Mouse (Mus musculus) naive thymus-derived CD4-positive, alpha-beta T cell, adult 2 months (primary cell): ENCODE data around the gene Cdt1.
A peak's percentile ranks its signal among the peaks of the same experiment; 100 is the strongest.

Experiments used
- DNase-seq: peaks from one replicate; pipeline ENCODE4 v3.0.0-alpha.2; 2011; ENCODE audit warnings: low read depth

Cdt1 gene

DNA sequence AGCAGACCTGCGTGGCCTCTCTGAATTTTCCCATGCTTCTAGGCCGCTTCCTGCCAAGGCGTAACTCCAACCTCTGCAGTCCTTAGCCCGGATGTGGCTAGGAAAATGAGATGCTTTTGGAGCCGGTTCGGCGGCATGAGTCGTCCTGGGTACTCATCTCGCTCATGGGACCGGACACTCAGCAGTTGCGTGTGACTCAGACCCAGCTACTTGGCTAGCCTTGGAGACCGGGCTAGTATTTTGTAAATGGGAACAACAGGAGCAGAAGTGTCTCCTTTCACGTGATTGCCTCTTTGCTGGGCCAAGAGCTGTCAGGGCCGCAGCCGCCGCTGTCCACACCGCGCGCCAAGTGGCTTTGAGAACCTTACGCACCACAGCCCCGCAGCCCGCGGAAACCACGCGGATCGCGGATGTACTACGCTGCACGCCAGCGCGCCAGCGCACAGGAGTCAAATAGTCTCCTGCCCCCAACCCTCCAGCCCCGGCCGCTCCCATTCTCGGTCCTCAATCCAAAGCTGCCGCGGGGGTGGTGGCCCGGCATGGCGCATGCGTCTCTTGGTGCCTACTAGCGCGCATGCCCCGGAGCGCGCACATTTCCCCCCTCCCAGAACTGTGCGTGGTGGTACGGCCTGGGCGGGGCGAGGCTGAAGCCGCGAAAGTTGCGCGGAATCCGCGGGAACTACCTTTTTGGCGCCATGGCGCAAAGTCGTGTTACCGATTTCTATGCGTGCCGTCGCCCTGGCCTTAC is at the start of gene Cdt1:
TSS of gene Cdt1 (plus strand) at position 655 of the 748 bp plus-strand sequence.
- DNase-seq = peak; percentile 97

DNA sequence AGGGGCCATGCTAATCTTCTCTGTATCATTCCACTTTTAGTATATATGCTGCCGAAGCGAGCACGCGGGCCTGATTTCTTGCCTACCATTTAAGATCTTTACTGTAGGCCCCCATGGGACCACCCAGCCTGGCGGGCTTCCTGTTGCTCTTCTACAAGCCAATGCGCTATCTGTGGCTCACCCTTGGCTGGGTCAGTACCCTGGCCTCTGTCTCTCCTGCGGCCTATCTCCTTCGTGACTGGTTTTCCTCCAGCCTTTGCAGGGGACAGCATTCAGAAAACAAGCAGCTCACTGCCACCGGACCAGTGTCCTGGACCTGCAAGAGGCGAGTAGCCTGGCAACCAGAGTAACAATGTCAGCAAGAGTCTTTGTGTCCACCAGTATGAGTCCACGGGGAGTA is 47.2 kb upstream of the Cdt1 start:
- no peak for DNase-seq

DNA sequence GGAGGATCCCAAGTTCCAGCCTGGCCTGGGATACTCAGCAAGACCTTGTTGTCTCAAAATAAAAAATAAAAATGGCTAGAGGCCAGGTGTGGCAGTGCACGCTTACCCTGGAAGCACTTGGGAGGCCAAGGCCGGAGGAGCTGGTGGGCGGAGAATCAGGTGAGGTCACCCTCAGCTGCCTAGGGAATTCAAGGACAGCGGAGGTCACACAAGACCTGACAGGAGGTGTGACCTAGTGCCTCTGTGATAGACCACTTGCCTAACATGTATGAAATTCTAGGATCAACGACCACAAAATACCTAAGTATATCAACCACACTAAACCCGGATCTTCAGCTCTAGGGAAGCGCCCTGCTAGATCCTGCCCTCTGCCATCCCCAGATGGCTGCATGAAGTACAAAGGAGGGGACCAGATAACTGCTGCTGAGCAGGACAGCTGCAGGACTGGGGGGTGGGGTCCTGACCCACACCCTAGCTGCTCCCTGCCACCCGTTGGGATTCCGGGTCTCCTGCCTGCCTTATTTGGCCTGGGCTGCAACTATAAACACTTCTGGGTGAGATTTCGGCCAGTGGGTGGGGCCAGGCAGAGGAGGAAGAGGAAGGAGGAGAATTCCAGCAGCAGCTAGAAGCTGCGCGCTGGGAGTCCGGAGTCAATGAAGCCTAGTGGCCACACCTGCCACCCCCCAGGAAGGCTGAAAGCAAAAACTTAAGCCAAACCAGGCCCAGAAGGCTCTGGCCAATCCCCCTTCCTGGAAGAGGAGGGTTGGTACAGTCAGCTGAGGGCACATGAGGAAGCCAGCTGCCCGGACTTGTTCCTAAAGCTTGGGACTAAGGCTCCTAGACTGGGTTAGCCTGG is 44.8 kb upstream of the Cdt1 start:
- DNase-seq = no peak

DNA sequence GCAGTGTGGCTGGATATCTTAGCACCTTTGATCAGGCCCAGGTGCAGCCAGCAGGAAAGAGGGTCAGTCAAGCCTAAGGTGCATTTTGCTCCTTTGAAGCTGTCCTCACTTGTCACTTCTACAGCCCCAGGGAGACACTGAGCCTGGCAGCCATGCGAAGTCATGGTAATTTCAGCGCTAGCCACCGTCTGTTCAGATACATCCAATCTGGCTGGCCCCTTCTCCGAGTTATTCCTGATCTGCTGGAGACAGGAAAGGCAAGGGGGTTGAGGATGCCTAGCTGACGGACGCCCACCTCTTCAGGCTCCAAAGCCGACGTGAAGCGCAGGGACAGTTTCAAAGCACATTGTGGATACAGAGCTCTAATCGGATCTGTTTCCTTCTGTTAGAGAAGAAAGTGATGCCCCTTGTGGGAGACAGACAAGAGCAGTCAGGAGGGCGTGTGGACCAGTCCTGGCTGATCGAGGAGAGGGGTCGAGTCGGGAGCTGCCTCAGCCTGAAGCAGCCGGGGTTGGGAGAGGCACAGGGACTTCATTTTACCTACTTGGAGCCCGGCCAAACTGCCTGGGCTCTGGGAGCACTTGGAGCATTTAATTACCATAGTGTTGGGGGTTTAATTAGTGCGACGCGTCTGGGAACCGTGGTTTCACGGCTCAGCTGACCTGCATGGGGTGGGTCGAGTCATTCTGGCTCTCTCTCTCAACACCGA is 44.0 kb upstream of the Cdt1 start:
- no peak for DNase-seq

DNA sequence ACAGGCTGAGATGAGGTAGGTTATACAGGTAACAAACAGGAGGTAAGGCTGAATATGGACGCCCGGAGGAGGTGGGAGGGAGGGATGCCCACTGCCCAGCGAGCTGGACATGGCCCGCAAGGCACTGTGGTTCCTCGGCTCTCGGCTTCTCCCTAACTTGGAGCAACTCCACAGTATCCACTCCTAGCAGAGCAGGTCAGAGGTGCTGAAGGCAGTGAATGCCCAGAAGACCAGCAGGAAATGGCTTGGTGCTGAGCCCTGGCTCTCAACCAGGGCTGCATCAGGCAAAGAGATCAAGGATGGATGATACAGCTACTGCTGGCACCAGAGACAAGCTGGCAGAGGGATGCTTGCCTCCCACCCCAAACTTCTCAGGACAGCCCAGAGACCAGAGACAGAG is 43.3 kb upstream of the Cdt1 start:
- no peak for DNase-seq

DNA sequence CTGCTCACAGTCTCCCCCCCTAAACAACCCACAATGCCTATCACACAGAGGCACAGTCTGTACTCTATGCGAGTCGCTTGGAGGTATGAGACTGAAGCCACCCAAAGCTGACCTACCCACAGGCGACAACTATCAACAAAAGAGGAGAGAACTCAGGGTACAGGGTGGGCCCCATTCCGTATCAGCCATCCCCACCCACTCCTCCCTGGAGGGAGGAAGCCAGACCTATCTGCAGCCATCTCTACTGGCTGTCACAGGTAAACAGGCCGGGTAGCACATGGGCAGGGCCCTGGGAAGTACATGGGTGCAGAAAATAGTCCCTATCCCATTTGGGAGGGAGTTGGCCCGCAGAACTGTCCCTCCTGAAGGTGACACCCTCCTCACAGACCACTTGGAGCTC is 42.8 kb upstream of the Cdt1 start:
- DNase-seq = no peak

DNA sequence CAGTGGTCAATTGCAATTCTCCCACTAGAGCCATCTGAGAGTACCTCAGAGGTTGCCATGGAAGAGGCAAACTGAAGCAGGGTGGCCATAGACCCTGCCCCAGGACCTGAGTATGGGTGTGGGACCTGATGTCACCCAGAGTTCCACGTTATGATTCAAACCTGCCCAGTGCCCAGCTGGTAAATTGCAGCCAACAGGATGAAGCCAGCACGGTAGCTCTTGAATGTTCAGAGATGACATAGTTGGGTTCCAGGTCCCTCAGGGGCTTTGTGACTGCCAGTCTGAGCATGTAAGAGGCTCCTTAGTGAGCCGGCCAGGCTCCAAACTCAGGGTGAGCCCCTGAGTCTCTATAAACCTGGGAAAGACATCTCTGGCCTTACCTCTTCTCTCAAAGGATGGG is 41.7 kb upstream of the Cdt1 start:
- no peak for DNase-seq

DNA sequence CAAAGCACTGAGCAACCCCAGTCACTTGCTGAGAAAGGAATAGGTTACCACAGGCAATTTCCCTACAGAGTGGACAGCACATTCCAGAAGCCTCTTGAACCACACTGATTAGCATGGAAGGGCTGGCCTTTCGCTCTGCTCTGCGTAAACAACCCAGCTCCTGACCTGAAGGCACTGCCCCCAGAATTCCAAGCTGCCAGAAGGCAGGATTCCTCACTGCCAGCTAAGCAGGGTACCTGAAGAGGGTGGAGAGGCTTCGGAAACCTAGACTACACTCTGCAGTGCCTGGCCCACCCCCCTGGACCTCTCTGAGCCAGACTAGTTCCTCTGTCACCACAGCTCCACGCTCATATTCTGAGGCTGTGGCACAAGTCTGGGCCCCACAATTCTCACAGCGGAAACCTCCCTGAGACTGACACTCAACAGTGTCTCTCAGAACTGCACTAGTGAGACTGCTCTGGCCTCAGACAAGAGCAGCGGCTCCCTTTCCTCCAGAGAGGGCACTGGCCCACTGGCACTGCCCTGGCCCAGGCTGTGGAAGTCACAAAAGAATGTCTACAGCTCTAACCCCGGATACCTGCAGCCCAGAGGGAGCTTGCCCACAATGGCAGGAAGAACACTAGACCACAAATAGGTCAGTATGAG is 41.2 kb upstream of the Cdt1 start:
- no peak for DNase-seq

DNA sequence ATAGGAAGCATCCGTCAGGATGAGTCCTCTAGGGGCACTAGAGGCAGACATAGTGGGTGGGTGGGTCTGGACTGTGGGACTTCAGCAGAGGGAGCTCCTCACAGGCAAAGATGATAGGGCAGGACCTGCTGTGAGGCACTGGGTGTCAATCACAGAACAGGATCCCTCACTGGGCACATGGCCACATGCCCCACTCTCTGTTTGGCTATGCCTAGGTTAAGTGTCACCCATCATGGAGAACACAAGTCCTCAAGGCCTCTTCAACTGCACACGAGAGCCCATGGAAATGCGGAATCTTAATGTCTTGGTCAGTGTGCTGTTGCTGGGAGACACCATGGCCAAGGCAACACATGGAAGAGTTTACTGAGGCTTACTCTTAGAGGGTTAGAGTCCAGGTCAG is 39.9 kb upstream of the Cdt1 start:
- no peak for DNase-seq

DNA sequence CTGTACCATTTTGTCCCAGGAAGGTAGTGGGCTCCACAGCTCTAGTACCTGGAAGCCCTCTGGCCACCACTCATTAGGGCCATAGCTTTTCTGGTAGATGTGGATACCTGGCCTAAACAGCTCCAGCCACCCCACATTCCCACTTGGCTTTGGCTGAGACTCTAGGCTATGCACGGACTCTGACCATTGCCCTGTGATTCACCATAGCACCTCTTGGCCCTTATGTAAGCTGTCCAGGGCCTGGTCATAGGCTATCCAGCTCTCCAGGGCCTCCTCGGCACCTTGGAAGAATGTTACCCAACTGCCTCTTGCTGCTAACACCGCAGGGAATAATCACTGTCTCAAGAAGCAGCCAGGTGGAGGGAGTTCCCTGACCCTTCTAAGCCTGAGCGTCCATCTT is 38.7 kb upstream of the Cdt1 start:
- no peak for DNase-seq

DNA sequence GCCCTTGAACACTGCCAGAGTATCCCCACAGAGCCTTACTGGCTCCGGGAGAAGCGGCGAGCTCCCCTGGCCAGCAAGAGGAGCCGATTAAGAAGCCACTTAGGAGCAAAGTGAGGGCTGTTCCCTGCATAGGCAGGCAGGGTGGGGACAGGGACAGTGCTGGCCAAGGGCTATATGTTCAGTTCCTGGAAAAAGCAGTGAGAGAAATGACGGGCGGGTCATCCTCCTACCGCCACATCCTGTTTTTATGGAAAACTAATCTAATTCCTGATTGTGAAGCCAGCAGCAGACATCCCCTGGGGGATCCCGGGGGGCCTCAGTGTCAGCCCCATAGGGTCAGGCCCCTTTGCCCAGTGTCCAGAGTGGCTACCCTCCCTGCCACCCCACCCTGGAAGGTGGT is 36.5 kb upstream of the Cdt1 start:
- DNase-seq = no peak

DNA sequence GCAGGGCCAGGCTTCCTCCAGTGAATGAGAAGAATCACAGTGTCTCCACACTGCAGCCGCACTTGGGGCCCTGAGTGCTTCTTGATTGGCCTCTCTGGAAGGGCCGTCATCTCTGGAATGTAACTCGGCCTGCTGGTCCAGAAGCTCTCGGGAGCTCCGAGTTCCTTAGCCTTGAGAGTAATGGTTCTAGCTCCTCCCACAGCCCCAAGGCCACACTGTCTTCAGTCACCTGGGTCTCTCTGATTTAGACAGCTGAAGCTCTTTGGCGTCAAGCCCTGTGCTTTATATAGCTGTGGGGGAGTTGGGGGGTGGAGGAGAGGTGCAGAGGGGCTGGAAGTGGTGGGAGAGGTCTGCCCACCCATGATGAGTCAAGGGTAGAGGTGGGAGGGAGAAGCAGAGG is 30.8 kb upstream of the Cdt1 start:
- DNase-seq = no peak

DNA sequence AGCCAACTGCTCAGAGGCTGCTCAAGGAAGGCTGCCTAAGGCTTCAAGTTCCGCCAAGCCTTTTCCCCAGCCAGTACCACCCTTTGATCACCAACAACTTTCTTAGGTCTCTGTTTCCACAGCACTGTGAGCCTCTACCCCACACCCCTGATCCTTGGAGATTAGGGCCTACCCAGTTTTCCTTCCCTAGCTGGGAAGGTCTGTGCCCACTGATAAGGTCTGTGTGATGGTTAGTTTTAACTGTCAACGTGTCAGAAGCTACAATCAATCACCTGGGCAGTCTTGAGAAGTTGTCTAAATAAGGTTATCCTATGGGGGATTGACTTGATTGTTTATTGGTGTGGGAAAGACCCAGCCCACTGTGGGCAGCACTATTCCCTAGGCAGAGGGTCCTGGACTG is 30.0 kb upstream of the Cdt1 start:
- DNase-seq = no peak

DNA sequence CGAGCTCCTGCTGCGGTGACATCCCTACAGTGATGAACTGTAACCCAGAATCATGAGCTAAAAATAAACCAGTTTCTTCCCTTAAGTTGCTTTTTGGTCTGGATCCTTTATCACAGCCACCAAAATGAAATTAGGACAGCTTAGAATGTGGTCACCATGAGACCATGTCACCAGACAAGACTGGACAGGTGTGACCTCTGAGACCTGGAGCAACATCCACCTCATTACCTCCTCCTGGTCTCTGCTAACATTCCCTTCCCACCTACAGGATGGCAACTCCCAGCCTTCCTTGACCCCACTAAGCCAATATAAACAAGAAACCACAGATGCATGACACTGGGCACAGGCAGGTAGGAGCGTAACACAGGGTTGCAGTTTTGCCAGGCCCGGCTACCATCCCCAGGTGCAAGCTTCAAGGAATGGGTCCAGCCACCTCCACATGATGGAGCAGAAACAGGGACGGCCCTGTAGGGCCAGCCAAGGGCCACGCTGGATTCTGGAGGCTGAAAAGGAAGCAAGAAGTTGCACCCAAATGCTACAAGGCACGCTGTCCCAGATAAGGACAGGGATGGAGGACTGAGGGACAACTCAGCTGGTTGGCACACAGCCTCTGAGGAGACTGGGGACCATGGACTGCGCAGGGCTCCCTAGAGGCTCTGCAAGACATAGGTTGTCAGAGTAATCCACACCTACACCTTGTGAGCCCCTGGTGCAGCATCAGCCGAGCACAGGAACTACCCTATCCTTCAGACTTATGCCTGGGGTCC is 29.3 kb upstream of the Cdt1 start:
- DNase-seq = no peak

DNA sequence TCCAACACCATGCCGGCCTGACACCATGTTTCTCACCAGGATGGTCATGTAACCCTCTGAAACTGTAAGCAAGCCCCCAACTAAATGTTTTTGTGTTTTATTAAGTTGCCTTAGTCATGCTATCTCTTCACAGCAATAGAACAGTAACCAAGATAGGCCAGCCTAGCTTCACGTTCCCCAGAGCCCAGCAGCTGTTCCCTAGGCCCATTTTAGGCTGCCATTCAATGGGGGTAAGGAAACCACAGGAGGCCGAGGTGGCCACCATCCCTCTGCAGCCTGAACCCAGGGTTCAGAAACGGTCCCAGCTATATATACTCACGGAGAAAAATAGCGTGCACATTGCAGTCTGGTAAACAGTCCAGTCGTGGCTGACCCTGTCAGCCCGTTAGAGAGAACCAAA is 23.7 kb upstream of the Cdt1 start:
- no peak for DNase-seq

DNA sequence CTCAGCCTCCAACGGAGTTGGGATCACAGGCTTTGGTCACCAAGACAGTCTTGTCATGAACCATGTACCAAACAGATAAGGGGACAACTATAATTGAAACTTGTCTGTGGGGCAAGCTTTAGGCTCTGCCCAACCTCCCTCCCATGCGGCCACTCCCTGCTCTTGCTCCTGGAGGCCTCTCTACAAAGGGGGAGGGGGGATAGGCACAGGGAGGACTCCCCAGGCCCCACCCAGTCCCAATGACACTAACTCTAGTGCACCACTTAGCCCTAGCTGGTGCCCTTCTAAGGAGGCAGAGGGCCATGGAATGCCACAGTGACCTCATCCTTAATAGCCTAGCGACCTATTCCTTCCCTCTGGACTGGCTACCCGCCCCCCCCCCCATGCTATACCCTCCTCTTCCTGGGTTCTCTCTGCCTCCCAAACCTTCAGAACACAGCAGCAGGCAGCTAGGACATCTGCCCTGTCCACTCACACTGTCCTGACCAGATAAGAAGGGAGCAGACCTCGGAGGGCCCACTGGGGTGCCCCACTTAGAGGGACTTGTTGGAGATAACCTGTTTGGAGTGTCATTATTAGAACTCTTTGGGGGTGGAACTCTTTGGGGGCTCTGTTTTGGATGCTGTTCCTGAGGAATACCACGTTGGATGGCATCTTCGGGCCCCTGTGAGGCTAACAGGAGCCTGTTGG is 21.6 kb upstream of the Cdt1 start:
- DNase-seq = no peak

DNA sequence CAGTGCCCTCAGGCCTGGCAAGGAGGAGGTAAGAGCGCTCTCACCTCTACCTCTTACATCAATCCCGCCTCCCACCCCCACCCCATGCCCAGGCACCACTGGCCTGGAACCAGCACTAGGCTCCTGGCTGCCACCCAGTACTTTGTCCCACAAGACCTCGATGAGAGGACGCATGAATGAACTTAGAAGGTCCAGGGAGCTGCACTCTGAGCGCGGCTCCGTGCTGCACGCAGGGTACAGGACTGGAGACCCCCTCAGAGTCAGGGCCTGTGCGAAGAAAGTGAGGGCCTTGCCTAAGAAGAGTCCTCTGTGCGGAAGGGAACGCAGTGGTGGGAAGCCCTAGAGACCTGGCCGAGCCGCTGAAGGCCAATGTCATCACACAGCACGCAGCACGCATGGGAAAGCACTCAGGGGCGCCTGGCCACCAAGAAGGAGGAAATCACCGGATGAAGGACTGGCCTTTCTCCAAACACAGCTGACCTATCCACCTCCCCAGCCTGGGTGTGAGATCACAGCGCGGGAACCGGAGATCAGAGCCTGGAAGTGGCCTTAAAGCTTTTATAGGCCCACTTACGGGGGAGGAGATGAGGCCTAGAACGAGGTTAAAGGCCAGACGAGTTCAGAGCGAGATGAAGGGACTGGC is 20.9 kb upstream of the Cdt1 start:
- no peak for DNase-seq

DNA sequence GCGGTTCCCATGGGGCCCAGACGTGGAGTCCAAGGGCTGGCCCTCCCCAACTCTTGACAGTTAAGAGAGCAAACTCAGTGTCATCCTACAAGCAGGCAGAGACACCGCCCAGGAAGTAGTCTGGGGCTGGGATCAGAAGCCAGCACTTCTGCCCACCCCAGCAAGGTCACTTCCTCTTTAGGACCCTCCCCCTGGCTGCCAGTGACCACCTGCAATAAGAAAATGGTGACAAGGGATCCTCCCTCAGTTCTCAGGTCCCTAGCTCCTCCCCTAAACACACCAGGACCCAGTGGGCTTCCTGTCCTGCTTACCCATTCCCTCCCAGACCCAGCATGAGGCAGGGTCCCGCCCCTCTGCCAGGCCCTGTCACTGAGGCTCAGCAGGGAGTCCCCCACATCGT is 20.0 kb upstream of the Cdt1 start:
- peak; percentile 80 for DNase-seq

DNA sequence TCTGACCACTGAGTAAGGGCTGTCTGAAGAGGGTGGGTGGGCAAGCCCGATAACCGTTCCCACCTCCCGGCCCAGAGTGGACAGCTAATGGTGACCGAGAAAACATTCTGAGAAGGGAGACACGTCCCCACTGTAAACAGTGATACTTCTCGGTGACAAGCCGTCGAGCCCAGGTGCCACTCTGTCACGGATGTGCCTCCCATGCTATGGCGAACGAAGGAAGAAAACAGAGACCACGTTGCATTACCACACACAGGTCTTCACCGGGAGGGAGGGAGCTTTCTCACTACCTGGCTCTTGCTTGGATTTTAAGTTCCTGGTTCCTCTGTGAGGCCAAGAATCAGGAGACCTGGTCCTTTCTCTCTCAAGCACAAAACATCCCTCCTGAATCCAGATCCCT is 19.5 kb upstream of the Cdt1 start:
- DNase-seq = peak; percentile 52

DNA sequence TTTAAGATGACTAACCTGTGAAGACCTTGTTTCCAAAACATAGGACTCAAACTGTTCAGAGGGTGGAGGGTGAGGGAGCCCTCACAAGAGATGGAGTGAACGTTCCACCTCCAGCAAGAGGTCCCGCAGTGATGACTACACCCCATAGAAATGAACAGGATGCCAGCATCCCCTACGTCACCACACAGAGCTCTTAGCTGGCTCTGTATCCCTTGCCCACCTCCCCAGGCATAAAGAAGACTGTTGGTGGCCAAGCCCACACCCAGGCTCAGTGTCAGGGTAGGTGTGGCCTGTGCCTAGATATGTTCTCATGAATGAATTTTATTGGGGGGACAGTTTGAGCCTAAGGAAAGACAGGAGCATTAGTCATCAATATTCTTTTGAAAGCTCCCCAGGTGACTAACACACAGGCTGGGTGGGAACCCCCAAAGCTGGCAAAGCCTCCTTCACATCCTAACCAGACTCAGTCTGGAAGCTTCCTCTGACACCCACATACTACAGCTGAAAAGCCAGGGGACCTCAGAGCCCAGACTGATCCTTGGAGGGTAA is 18.9 kb upstream of the Cdt1 start:
- peak; percentile 61 for DNase-seq
